Mouse (Mus musculus): ENCODE measurements at regions not wholly inside any gene's neighbourhood (a gene's known extent, or its start where the extent isn't known, plus 50 kb on each side); places are given as distances from the start of the nearest gene placed in this dataset.

- H3K9ac ChIP-seq, result no peak overlapping the region
- H3K9me3 ChIP-seq (replicated peaks), result no peaks in the 10 kb centered on the region
- no peak for ATAC-seq (ENCODE audit: low FRiP score)
- no peaks in the 10 kb centered on the region for H3K4me1 ChIP-seq
- H3K36me3 ChIP-seq, result no peaks in the 10 kb centered on the region
- H3K27ac ChIP-seq, result no peak overlapping the region
- H3K4me2 ChIP-seq (replicated peaks), result no peak overlapping the region
- H3K4me3 ChIP-seq, result no peak overlapping the region
- H3K27me3 ChIP-seq, result no peaks in the 10 kb centered on the region
Observed at GRCm38 (mm10) chr1:69364069-69364468, 256.2 kb upstream of the Erbb4 start.

- 87% methylated on average over 7 of the region's 7 CpGs for WGBS
- Histone ChIP-seq H3K9ac (no peak overlapping the region), H3K4me3 (no peak overlapping the region)
Observed at GRCm38 (mm10) chr1:69357548-69357947, 249.7 kb upstream of the Erbb4 start.

GRCm38 (mm10) chr1:69350417-69350816, 242.6 kb upstream of the Erbb4 start:
- Histone ChIP-seq H3K9me3 (replicated peaks) (no peaks in the 10 kb centered on the region), H3K36me3 (no peaks in the 10 kb centered on the region), H3K4me1 (no peaks in the 10 kb centered on the region), H3K9ac (no peak overlapping the region), H3K4me2 (replicated peaks) (no peak overlapping the region), H3K27me3 (no peaks in the 10 kb centered on the region), H3K4me3 (no peak overlapping the region), H3K27ac (no peak overlapping the region)
- WGBS, result 91% methylated on average over 2 of the region's 2 CpGs
- no peak for ATAC-seq (ENCODE audit: low FRiP score)

More at GRCm38 (mm10) chr1:69357548-69357947, 249.7 kb upstream of the Erbb4 start:
- Histone ChIP-seq H3K27me3 (no peaks in the 10 kb centered on the region), H3K27ac (no peak overlapping the region), H3K9me3 (replicated peaks) (no peaks in the 10 kb centered on the region), H3K4me2 (replicated peaks) (no peak overlapping the region), H3K36me3 (no peaks in the 10 kb centered on the region), H3K4me1 (no peaks in the 10 kb centered on the region)
- ATAC-seq (ENCODE audit: low FRiP score), result no peak

DNA sequence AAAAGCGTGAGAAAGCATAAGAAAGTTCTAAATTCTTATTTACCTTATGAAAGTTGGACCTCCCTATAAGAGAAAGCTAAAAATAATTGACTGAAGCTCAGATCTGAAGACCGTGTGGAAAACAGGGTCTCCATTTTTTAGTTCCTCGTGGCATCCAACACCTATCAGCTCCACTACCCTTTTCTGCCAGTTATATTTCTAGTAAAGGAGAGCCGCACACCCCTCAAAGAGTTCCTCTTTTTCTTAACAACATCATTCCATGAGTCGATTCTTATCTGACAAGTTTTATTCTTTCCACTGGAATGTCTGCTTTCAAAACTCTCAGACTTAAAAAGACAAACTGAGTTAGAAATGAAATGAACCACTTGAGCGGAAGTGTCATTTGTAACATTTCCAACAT, 242.0 kb upstream of the Erbb4 start:
- WGBS, result 94% methylated on average over 6 of the region's 6 CpGs
- no peak for ATAC-seq (ENCODE audit: low FRiP score)
- no peaks in the 10 kb centered on the region for H3K4me1 ChIP-seq
- H3K27ac ChIP-seq, result no peak overlapping the region
- no peak overlapping the region for H3K4me2 ChIP-seq (replicated peaks)
- no peaks in the 10 kb centered on the region for H3K9me3 ChIP-seq (replicated peaks)
- no peak overlapping the region for H3K4me3 ChIP-seq
- no peak overlapping the region for H3K9ac ChIP-seq
- H3K27me3 ChIP-seq, result no peaks in the 10 kb centered on the region
- no peaks in the 10 kb centered on the region for H3K36me3 ChIP-seq

GRCm38 (mm10) chr1:69342100-69342499, 234.2 kb upstream of the Erbb4 start:
- WGBS, result 92% methylated on average over 4 of the region's 4 CpGs
- H3K4me3 ChIP-seq, result no peak overlapping the region
- ATAC-seq (ENCODE audit: low FRiP score), result no peak

GRCm38 (mm10) chr1:69340481-69340880, 232.6 kb upstream of the Erbb4 start:
- Histone ChIP-seq H3K27ac (no peak overlapping the region), H3K27me3 (no peaks in the 10 kb centered on the region), H3K4me3 (no peak overlapping the region), H3K4me1 (no peaks in the 10 kb centered on the region), H3K36me3 (no peaks in the 10 kb centered on the region), H3K9ac (no peak overlapping the region), H3K4me2 (replicated peaks) (no peak overlapping the region), H3K9me3 (replicated peaks) (no peaks in the 10 kb centered on the region)
- WGBS, result 96% methylated on average over 4 of the region's 4 CpGs
- no peak for ATAC-seq (ENCODE audit: low FRiP score)

More at GRCm38 (mm10) chr1:69342100-69342499, 234.2 kb upstream of the Erbb4 start:
- H3K4me2 ChIP-seq (replicated peaks), result no peak overlapping the region
- no peaks in the 10 kb centered on the region for H3K9me3 ChIP-seq (replicated peaks)
- H3K27ac ChIP-seq, result no peak overlapping the region
- H3K27me3 ChIP-seq, result no peaks in the 10 kb centered on the region
- no peaks in the 10 kb centered on the region for H3K36me3 ChIP-seq
- no peaks in the 10 kb centered on the region for H3K4me1 ChIP-seq
- H3K9ac ChIP-seq, result no peak overlapping the region

- H3K27me3 ChIP-seq, result no peaks in the 10 kb centered on the region
- no peaks in the 10 kb centered on the region for H3K4me1 ChIP-seq
- ATAC-seq (ENCODE audit: low FRiP score), result no peak
- WGBS, result 60% methylated on average over 11 of the region's 11 CpGs
- no peak overlapping the region for H3K4me2 ChIP-seq (replicated peaks)
- H3K36me3 ChIP-seq, result no peaks in the 10 kb centered on the region
- no peaks in the 10 kb centered on the region for H3K9me3 ChIP-seq (replicated peaks)
- no peak overlapping the region for H3K9ac ChIP-seq
- no peak overlapping the region for H3K4me3 ChIP-seq
- H3K27ac ChIP-seq, result no peak overlapping the region
Observed at GRCm38 (mm10) chr1:69331418-69332254, 223.8 kb upstream of the Erbb4 start.

GRCm38 (mm10) chr1:69329399-69329798, 221.5 kb upstream of the Erbb4 start:
- no peak for ATAC-seq (ENCODE audit: low FRiP score)
- no peak overlapping the region for H3K9ac ChIP-seq
- H3K36me3 ChIP-seq, result no peaks in the 10 kb centered on the region
- no peak overlapping the region for H3K4me2 ChIP-seq (replicated peaks)
- no peaks in the 10 kb centered on the region for H3K4me1 ChIP-seq
- WGBS, result 88% methylated on average over 3 of the region's 3 CpGs
- no peaks in the 10 kb centered on the region for H3K27me3 ChIP-seq
- H3K9me3 ChIP-seq (replicated peaks), result no peaks in the 10 kb centered on the region
- no peak overlapping the region for H3K4me3 ChIP-seq
- no peak overlapping the region for H3K27ac ChIP-seq

GRCm38 (mm10) chr1:69326711-69327110, 218.9 kb upstream of the Erbb4 start:
- no peaks in the 10 kb centered on the region for H3K36me3 ChIP-seq
- H3K27ac ChIP-seq, result no peak overlapping the region
- H3K4me3 ChIP-seq, result no peak overlapping the region
- no peaks in the 10 kb centered on the region for H3K27me3 ChIP-seq
- no peak overlapping the region for H3K4me2 ChIP-seq (replicated peaks)
- H3K4me1 ChIP-seq, result no peaks in the 10 kb centered on the region
- no peaks in the 10 kb centered on the region for H3K9me3 ChIP-seq (replicated peaks)
- no peak for ATAC-seq (ENCODE audit: low FRiP score)
- H3K9ac ChIP-seq, result no peak overlapping the region
- WGBS, result 91% methylated on average over 8 of the region's 8 CpGs

- 86% methylated on average over 3 of the region's 3 CpGs for WGBS
- Histone ChIP-seq H3K9ac (no peak overlapping the region), H3K4me2 (replicated peaks) (no peak overlapping the region), H3K9me3 (replicated peaks) (no peaks in the 10 kb centered on the region), H3K36me3 (no peaks in the 10 kb centered on the region), H3K27me3 (no peaks in the 10 kb centered on the region), H3K4me3 (no peak overlapping the region), H3K27ac (no peak overlapping the region), H3K4me1 (no peaks in the 10 kb centered on the region)
- no peak for ATAC-seq (ENCODE audit: low FRiP score)
Observed at GRCm38 (mm10) chr1:69319526-69319925, 211.7 kb upstream of the Erbb4 start.

GRCm38 (mm10) chr1:69296816-69297215, 189.0 kb upstream of the Erbb4 start:
- WGBS, result 70% methylated on average over 3 of the region's 3 CpGs
- Histone ChIP-seq H3K9me3 (replicated peaks) (no peaks in the 10 kb centered on the region), H3K4me1 (no peaks in the 10 kb centered on the region), H3K36me3 (no peaks in the 10 kb centered on the region), H3K4me3 (no peak overlapping the region), H3K27ac (no peak overlapping the region), H3K9ac (no peak overlapping the region), H3K4me2 (replicated peaks) (no peak overlapping the region), H3K27me3 (no peaks in the 10 kb centered on the region)
- ATAC-seq (ENCODE audit: low FRiP score), result no peak

DNA sequence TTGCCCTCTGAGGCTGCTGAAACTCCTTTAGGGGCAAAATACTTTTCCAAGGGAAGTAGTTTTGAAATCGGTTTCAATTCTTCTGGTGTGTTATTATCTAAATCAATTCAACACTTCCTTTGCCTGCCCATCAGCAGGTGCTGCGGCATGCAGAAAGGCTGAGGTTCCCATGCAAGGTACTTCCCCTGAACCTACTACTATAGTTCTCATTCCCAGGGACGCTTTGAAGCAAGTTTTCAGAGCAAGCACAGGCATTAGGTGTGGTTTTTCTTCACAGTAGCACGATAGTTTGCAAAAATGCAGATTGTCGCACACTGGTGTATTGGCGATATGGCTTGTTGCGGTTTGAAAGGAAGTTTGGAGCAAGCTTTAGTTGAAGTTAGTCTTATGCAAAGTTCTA, 183.5 kb upstream of the Erbb4 start:
- WGBS, result 88% methylated on average over 7 of the region's 7 CpGs
- no peaks in the 10 kb centered on the region for H3K4me1 ChIP-seq
- no peaks in the 10 kb centered on the region for H3K9me3 ChIP-seq (replicated peaks)

GRCm38 (mm10) chr1:69286374-69286773, 178.5 kb upstream of the Erbb4 start:
- H3K9ac ChIP-seq, result no peak overlapping the region
- 48% methylated on average over 3 of the region's 3 CpGs for WGBS
- no peaks in the 10 kb centered on the region for H3K9me3 ChIP-seq (replicated peaks)
- H3K36me3 ChIP-seq, result no peaks in the 10 kb centered on the region
- ATAC-seq (ENCODE audit: low FRiP score), result no peak
- no peak overlapping the region for H3K4me2 ChIP-seq (replicated peaks)
- H3K27me3 ChIP-seq, result no peaks in the 10 kb centered on the region
- no peaks in the 10 kb centered on the region for H3K4me1 ChIP-seq
- H3K4me3 ChIP-seq, result no peak overlapping the region
- H3K27ac ChIP-seq, result no peak overlapping the region

More for the DNA sequence above, 183.5 kb upstream of the Erbb4 start:
- Histone ChIP-seq H3K4me2 (replicated peaks) (no peak overlapping the region), H3K36me3 (no peaks in the 10 kb centered on the region), H3K4me3 (no peak overlapping the region), H3K27me3 (no peaks in the 10 kb centered on the region), H3K9ac (no peak overlapping the region), H3K27ac (no peak overlapping the region)
- ATAC-seq (ENCODE audit: low FRiP score), result no peak

Measured in hindbrain, embryonic 12.5 days (tissue).